Mouse (Mus musculus): ENCODE measurements at regions not wholly inside any gene's neighbourhood (a gene's known extent, or its start where the extent isn't known, plus 50 kb on each side); places are given as distances from the start of the nearest gene placed in this dataset.

- TF ChIP-seq CTCF (IDR thresholded peaks at IDR 0.05; ENCODE audit: low read depth) (no peak), EP300 (IDR thresholded peaks at IDR 0.05; ENCODE audit: low read depth) (no peak)
These were observed 162.3 kb downstream of the Bcl2l11 start for GRCm38 (mm10) chr2:128288138-128288551.
